Mouse (Mus musculus) CD4-positive, CD25-positive, alpha-beta regulatory T cell, adult 2 months (primary cell): ENCODE data around the gene Arhgap19.

ENCODE experiments used
- DNase-seq: peaks from one replicate; pipeline ENCODE4 v3.0.0-alpha.2; 2012; ENCODE audit warnings: low read depth, low spot score

Arhgap19 gene

GRCm38 (mm10) chr19:41801742-41802369 lies at the start of gene Arhgap19:
Arhgap19 (minus strand) TSS chr19:41802047.
- peak; percentile 96 for DNase-seq

GRCm38 (mm10) chr19:41850719-41851543 lies 49.1 kb upstream of the Arhgap19 start:
- DNase-seq = no peak

DNA sequence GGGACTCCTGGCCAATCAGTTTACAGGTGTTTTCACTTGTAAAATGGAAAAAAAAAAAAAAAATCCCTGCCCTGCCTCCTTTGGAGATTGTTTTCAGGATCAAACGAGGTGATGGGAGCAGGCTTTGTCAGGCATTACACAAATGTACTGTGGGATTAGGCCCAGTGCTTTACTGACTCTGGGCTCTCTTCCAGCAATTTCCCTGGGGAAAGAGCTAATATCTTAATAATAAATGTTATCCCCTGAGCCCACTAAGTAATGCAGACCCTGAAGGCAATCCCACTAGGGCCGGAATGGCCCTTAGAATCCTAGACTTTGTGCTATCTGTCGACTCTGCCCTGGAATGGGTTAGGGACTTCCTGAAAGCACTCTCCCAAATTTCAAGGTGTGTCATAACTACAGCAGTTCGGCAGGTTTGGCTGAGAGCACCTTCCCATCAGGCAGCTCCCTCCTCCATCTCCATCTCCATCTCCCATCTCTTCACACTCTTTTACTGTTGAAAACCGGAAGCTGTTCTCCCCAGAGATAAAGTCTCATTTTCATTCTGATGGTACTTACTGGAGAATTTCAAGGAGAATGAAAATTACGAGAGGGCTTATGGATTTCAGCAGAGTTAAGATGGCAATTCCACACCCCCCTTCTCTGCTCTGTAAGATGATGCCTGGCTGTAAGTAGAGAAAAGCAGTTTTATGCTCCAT lies 48.3 kb upstream of the Arhgap19 start:
- DNase-seq = no peak

DNA sequence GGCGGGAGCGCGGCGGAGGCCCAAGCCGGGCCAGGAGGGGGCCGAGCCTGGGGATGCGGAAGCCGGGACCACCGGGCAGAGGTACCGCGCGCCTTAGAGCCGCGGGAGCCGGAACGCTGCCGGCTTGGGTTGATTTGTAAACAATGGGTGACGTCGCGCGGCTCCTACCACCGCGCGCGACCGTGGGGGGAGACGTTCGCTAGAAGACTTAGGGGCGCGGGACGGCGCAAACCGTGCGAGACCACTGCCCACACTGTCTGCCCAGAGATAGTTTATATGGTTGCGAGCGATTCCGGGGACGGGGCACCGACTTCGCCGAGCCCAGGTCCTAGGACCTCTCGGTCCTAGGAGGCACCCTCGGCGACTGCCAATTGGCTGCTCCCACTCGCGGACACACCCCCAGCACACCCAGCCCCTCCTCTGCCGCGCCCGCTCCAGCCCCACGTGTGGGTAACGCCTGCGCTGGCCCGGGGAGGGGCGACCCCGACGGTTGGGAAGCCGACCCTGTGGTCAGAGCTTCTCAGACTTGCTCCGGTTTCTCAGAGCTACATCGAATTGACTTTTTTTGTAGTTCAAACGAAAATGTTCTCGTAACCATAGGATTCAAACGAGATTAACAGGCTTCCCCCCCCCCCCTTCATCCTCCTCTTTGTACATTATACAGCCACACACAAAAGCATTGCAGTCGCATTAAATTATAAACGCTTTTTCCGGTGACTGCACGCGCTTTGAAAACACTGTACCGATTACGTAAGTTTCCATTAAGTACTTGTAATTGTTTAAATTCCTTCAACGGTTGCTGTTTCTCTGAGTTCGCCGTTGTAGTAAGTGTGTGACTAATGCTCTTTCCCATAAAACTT lies 46.4 kb upstream of the Arhgap19 start, which contains the start of gene Frat2:
Gene Frat2 (minus strand): TSS at position 141 of the 860 bp plus-strand sequence.
- DNase-seq = peak; percentile 95

GRCm38 (mm10) chr19:41847614-41847991 lies 45.8 kb upstream of the Arhgap19 start:
- peak; percentile 79 for DNase-seq

GRCm38 (mm10) chr19:41847091-41847581 lies 45.3 kb upstream of the Arhgap19 start:
- DNase-seq = peak; percentile 61

- no peak for DNase-seq
Measured at GRCm38 (mm10) chr19:41846366-41847090, 44.7 kb upstream of the Arhgap19 start.

GRCm38 (mm10) chr19:41844345-41844744 lies 42.5 kb upstream of the Arhgap19 start:
- peak; percentile 75 for DNase-seq

DNA sequence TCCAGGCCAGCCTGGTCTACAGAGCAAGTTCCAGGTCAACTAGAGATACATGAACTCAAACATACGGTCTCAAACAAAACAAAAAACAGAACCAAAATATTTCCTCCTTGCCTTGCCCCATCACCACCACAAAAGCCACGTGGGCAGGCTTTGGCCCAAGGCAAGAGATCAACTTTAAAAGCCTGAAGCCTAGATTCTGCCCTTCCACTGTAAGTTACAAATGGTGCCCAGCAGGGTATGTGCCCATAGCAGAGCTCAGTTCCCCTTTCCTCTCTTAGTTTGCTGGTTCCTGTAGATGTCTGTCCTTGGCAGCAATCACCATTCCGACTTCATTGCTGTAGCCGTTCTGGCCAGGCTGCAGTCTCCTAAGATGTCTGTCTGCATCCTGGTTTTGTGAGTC lies 40.9 kb upstream of the Arhgap19 start:
- DNase-seq = no peak

DNA sequence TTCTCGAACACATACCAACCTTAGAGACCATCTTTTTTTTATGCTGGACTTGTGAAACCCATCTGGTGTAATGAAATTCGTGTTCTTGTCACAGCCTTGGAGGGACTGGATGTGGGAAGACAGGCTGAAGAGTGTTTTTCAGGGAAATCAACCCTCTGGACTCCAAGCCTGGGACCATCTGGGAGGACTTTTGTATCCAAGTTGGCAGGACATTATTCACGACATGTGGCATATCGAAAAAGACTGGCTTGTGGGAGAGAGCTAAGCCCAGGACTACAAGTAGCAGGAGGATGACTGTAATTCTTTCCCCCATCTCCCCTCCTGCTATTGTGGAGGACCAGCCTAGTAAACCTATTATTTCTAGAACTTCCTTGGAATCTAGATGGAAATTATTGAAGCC lies 40.3 kb upstream of the Arhgap19 start:
- no peak for DNase-seq

DNA sequence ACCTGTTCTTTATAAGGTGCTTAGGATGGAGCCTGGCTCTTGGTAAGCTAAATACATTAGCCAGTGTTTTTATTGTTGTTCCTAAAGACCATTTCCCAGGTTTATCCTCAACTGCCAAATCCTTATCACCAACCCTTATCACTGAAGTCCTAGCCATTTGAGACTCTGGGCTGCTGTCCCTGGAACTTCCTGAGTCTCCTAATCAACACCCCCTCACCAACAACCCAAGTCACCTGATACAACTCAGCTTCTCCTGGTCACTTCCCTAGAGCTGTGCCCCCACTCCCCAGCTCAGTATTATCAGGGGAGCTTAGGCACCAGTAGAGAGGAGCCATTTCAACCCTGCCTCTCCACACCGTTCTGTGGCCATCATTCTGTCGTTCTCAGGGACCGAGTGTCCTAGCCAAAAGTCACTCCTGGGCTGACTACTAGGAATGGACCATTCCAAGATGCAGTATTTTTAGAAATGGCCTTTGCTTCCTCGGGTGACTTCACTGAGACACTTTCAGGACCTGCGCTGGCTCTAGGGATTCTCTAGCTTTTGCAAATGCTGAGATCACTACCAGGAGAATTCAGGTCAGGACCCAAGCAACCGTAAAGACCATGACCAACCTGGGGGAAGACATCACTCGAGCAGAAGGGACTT lies 39.4 kb upstream of the Arhgap19 start:
- no peak for DNase-seq

DNA sequence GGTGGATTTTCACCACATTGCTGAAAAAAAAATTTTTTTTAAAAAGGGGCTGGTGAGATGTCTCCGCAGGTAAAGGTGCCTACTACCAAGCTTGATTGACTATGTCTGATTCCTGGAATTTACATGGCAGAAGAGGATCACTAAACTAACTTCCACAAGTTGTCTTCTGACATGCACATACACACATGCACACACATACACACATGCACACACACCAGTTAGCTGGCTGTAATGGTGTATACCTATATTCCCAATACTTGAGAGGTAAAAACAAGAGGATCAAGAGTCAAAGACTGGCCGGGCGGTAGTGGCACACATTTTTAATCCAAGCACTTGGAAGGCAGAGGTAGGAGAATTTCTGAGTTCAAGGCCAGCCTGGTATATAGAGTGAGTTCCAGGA lies 37.8 kb upstream of the Arhgap19 start:
- no peak for DNase-seq

DNA sequence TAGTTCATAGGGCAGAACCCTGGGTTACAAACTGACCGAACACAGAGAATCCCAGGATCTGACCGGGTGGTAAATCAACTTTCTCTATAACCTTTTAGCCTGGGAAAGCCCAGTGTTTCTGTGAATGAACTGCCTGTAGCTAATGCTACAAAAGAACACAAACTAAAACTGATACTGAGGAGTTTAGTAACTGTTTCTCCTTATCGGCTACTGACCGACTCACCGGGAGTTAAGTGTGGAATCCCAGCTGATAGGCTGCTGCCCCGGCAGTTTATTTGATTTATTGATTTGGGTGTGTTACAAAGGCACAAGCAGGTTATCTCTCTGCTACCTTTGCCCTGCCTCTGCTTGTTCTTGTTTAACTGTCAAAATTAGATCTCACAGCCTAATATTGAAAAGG lies 37.0 kb upstream of the Arhgap19 start:
- DNase-seq = no peak

GRCm38 (mm10) chr19:41837917-41838261 lies 36.0 kb upstream of the Arhgap19 start:
- no peak for DNase-seq

GRCm38 (mm10) chr19:41837194-41837916 lies 35.5 kb upstream of the Arhgap19 start:
- no peak for DNase-seq

GRCm38 (mm10) chr19:41836719-41837118 lies 34.9 kb upstream of the Arhgap19 start:
- DNase-seq = no peak

- DNase-seq = peak; percentile 25
Measured at GRCm38 (mm10) chr19:41835816-41836215, 34.0 kb upstream of the Arhgap19 start.

- no peak for DNase-seq
Measured at GRCm38 (mm10) chr19:41835407-41835806, 33.6 kb upstream of the Arhgap19 start.

DNA sequence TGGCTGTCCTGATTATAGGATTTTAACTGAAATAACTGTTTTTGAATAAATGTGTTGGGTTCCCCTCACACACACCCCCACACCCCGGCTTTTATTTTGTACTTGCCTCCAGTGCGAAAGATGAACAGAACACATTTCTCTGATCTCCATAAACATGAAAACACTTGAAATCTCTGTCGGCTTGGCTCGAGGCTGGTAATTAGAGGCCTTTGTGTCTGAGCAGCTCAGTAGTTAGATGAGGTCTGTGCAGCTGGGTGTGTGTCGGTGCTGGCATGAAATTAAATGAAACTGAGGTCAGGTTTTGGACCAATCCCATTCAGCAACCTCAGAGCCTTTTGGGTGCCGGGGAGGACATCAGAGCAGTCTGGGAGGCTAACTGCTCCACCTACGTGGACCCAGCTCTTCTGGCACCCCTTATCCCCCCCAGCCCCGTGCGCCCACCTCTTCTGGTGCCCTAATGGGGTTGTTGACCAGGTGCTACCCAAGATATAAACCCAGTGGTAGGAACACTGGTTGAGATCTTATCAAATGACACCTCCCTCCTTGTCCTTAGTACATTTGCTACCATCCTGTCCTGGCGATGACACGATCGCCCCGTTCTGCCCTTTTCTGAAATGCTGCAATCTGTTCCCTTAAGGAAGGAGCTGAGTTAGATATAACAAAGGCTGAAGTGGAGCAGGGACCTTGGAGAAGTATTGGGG lies 30.8 kb upstream of the Arhgap19 start:
- no peak for DNase-seq
